Mouse (Mus musculus): Measurements from ENCODE around the gene Olfr1305. TPM values are rescaled to one million over a fixed set of nuclear protein-coding genes. Genes with fewer than 3 reads are reported as not detected.

Olfr1305 gene
- polyA plus RNA-seq (2017; shearing (Covaris generic)): not detected

GRCm38 (mm10) chr2:111877049-111877448 lies at the start of gene Olfr1305:
Gene Olfr1305, minus strand, starts transcription at chr2:111877149.

GRCm38 (mm10) chr2:111916171-111916570 lies 39.2 kb upstream of the Olfr1305 start, which contains the start of gene Olfr1306:
Gene Olfr1306, minus strand, starts transcription at chr2:111916271.

GRCm38 (mm10) chr2:111820240-111820639 lies 56.7 kb downstream of the Olfr1305 start, which contains the start of gene Olfr1303:
Gene Olfr1303, minus strand, starts transcription at chr2:111820340.

Other genes starting within 250 kb of the Olfr1305 start
- not detected for gene Olfr1298, start 227.9 kb downstream of the Olfr1305 start, polyA plus RNA-seq (2017; shearing (Covaris generic))
- gene Olfr1299, start 215.7 kb downstream of the Olfr1305 start, polyA plus RNA-seq (2017; shearing (Covaris generic)): not detected
- not detected for gene Olfr1301, start 126.1 kb downstream of the Olfr1305 start, polyA plus RNA-seq (2017; shearing (Covaris generic))
- not detected for gene Olfr1302, start 99.7 kb downstream of the Olfr1305 start, polyA plus RNA-seq (2017; shearing (Covaris generic))
- not detected for gene Olfr1303, start 56.8 kb downstream of the Olfr1305 start, polyA plus RNA-seq (2017; shearing (Covaris generic))
- under 1 TPM in 1 of 2 experiments, not detected in 1; 0.15 TPM for gene Olfr1306, start 39.1 kb upstream of the Olfr1305 start, polyA plus RNA-seq (2017; shearing (Covaris generic))
- under 1 TPM; 0.12 to 0.43 TPM for gene Olfr1307, start 72.3 kb upstream of the Olfr1305 start, polyA plus RNA-seq (2017; shearing (Covaris generic))
- gene Olfr1308, start 87.8 kb upstream of the Olfr1305 start, polyA plus RNA-seq (2017; shearing (Covaris generic)): not detected
- under 1 TPM in 1 of 2 experiments, not detected in 1; 0.33 TPM for gene Olfr1309, start 113.1 kb upstream of the Olfr1305 start, polyA plus RNA-seq (2017; shearing (Covaris generic))
- gene Olfr1310, start 135.6 kb upstream of the Olfr1305 start, polyA plus RNA-seq (2017; shearing (Covaris generic)): under 1 TPM in 1 of 2 experiments, not detected in 1; 0.05 TPM
- gene Olfr1311, start 147.3 kb upstream of the Olfr1305 start, polyA plus RNA-seq (2017; shearing (Covaris generic)): not detected
- gene Olfr1312, start 173.1 kb upstream of the Olfr1305 start, polyA plus RNA-seq (2017; shearing (Covaris generic)): under 1 TPM; 0.10 to 0.22 TPM
- gene Olfr1313, start 200.7 kb upstream of the Olfr1305 start, polyA plus RNA-seq (2017; shearing (Covaris generic)): under 1 TPM in 1 of 2 experiments, not detected in 1; 0.11 TPM
- under 1 TPM in 1 of 2 experiments, not detected in 1; 0.12 TPM for gene Olfr1314, start 219.6 kb upstream of the Olfr1305 start, polyA plus RNA-seq (2017; shearing (Covaris generic))
- gene Olfr1315-ps1, start 238.3 kb upstream of the Olfr1305 start, polyA plus RNA-seq (2017; shearing (Covaris generic)): not detected